Mouse (Mus musculus) urinary bladder, postnatal 36 days (tissue): ENCODE data around the gene Fgfbp3.
"Not testable (repeated sequence)": the region's sequence is repeated elsewhere in the genome, so short reads cannot be mapped to it uniquely, and the experiment has no call there.

Source experiments
- DNase-seq, 2 experiments: peaks; one replicate each; pipeline ENCODE4 v3.0.0; 2022; ENCODE audit warnings: low spot score in 2 of 2, mixed read lengths in 1 of 2

The Fgfbp3 gene

GRCm38 (mm10) chr19:36919466-36919865 is at the start of gene Fgfbp3:
TSS of gene Fgfbp3 (minus strand) at chr19:36919615.
- no peak for DNase-seq

GRCm38 (mm10) chr19:36962544-36963260 is 43.3 kb upstream of the Fgfbp3 start:
- DNase-seq = not testable (repeated sequence)

- DNase-seq = no peak
Observed at GRCm38 (mm10) chr19:36961320-36961719, 41.9 kb upstream of the Fgfbp3 start.

- DNase-seq = no peak
Observed at GRCm38 (mm10) chr19:36958331-36958730, 38.9 kb upstream of the Fgfbp3 start.

- DNase-seq = no peak
Observed at GRCm38 (mm10) chr19:36953637-36954206, 34.3 kb upstream of the Fgfbp3 start.

- no peak for DNase-seq
Observed at GRCm38 (mm10) chr19:36940064-36940463, 20.6 kb upstream of the Fgfbp3 start.

- no peak for DNase-seq
Observed at GRCm38 (mm10) chr19:36938008-36938407, 18.6 kb upstream of the Fgfbp3 start.

- DNase-seq = no peak
Observed at GRCm38 (mm10) chr19:36936285-36936684, 16.9 kb upstream of the Fgfbp3 start.

GRCm38 (mm10) chr19:36932613-36933012 is 13.2 kb upstream of the Fgfbp3 start:
- DNase-seq = no peak

GRCm38 (mm10) chr19:36932097-36932496 is 12.7 kb upstream of the Fgfbp3 start:
- no peak for DNase-seq

GRCm38 (mm10) chr19:36929816-36930215 is 10.4 kb upstream of the Fgfbp3 start:
- DNase-seq = no peak

- no peak for DNase-seq
Observed at GRCm38 (mm10) chr19:36927800-36928361, 8.5 kb upstream of the Fgfbp3 start.

- DNase-seq = no peak
Observed at GRCm38 (mm10) chr19:36926553-36927236, 7.3 kb upstream of the Fgfbp3 start.

- DNase-seq = peak; percentile 67 to 75
Observed at GRCm38 (mm10) chr19:36925671-36926552, 6.5 kb upstream of the Fgfbp3 start, which contains the start of gene Btaf1. TSS of gene Btaf1 (plus strand) at chr19:36926079.

- no peak for DNase-seq
Observed at GRCm38 (mm10) chr19:36922936-36923335, 3.5 kb upstream of the Fgfbp3 start.

GRCm38 (mm10) chr19:36922015-36922414 is 2.6 kb upstream of the Fgfbp3 start:
- no peak for DNase-seq

- peak; percentile 70 to 78 for DNase-seq
Observed at GRCm38 (mm10) chr19:36918441-36919301, 744 bp downstream of the Fgfbp3 start.

- no peak for DNase-seq
Observed at GRCm38 (mm10) chr19:36916876-36917389, 2.5 kb downstream of the Fgfbp3 start.

- DNase-seq = no peak
Observed at GRCm38 (mm10) chr19:36916206-36916605, 3.2 kb downstream of the Fgfbp3 start.

GRCm38 (mm10) chr19:36913064-36913463 is 6.4 kb downstream of the Fgfbp3 start:
- DNase-seq = no peak
